Mouse (Mus musculus) ES-E14 (cell line): ENCODE measurements at regions not wholly inside any gene's neighbourhood (a gene's known extent, or its start where the extent isn't known, plus 50 kb on each side); places are given as distances from the start of the nearest gene placed in this dataset.

ENCODE experiments used
- DNase-seq: peaks from one replicate; pipeline ENCODE4 v3.0.0-alpha.2; 2013; ENCODE audit warnings: low read depth, low spot score
- H3K27ac ChIP-seq: 2 replicates; pipeline ENCODE4 v1.5.1; 2012; ENCODE audit warnings: low read depth, mild to moderate bottlenecking, low read length, moderate library complexity, mixed read lengths; ENCODE audit not compliant: poor library complexity, insufficient read depth, severe bottlenecking
- H3K36me3 ChIP-seq: 2 replicates; pipeline ENCODE4 v1.6.1; 2012; ENCODE audit warnings: mild to moderate bottlenecking, low read length, moderate library complexity, mixed read lengths; ENCODE audit not compliant: control insufficient read depth, poor library complexity, insufficient read depth, severe bottlenecking
- H3K4me1 ChIP-seq, 2 experiments: fragments of 150-350 bp in 1 of 2; sonication (generic) in 1 of 2; 2 replicates each; pipeline ENCODE4 v1.6.1; 2012; ENCODE audit warnings: low read length in 2 of 2, mild to moderate bottlenecking in 1 of 2, mixed read lengths in 1 of 2; ENCODE audit not compliant: control insufficient read depth in 2 of 2, insufficient read depth in 2 of 2, poor library complexity in 1 of 2
- H3K4me3 ChIP-seq, 2 experiments: fragments of 150-350 bp in 1 of 2; sonication (generic) in 1 of 2; 2 replicates each; pipeline ENCODE4 v1.5.1; 2012; ENCODE audit warnings: low read length in 2 of 2, low read depth in 1 of 2, mild to moderate bottlenecking in 1 of 2, mixed read lengths in 1 of 2; ENCODE audit not compliant: insufficient read depth in 1 of 2, poor library complexity in 1 of 2, severe bottlenecking in 1 of 2
- H3K9ac ChIP-seq: 2 replicates; pipeline ENCODE4 v1.6.1; 2012; ENCODE audit warnings: low read depth, mild to moderate bottlenecking, low read length, mixed read lengths; ENCODE audit not compliant: poor library complexity, insufficient read depth, severe bottlenecking
- H3K9me3 ChIP-seq: fragments of 150-350 bp; sonication (generic); 2 replicates; pipeline ENCODE4 v1.6.1; 2012; ENCODE audit warnings: low read depth, mild to moderate bottlenecking, low read length; ENCODE audit not compliant: control insufficient read depth, insufficient read depth
- CHD2 ChIP-seq: IDR thresholded peaks from 2 replicates; pipeline ENCODE4 v1.6.1; 2014; ENCODE audit warnings: mild to moderate bottlenecking, low read depth, low read length, inconsistent platforms
- HCFC1 ChIP-seq: IDR thresholded peaks from 2 replicates; pipeline ENCODE4 v1.6.1; 2012; ENCODE audit warnings: low read length, inconsistent platforms, borderline replicate concordance; ENCODE audit not compliant: insufficient read depth
- MAFK ChIP-seq: IDR thresholded peaks from 2 replicates; pipeline ENCODE4 v1.6.1; 2014; ENCODE audit warnings: mild to moderate bottlenecking, low read depth, low read length, inconsistent platforms; ENCODE audit not compliant: insufficient read depth
- ZC3H11A ChIP-seq: IDR thresholded peaks from 2 replicates; pipeline ENCODE4 v1.6.1; 2012; ENCODE audit warnings: low read depth, mild to moderate bottlenecking, inconsistent platforms, low read length, borderline replicate concordance
- ZNF384 ChIP-seq: IDR thresholded peaks from 2 replicates; pipeline ENCODE4 v1.6.1; 2012; ENCODE audit warnings: low read depth, low read length, inconsistent platforms
- in situ Hi-C, 2 experiments: fragments of 600-800 bp; cut with MboI; formaldehyde crosslinking; loops; one replicate each; pipeline ENCODE4 v1.15.1; 2025; ENCODE audit warnings: low sequenced_read_pairs in 2 of 2, inconsistent platforms in 1 of 2; ENCODE audit not compliant: unreplicated experiment in 2 of 2

GRCm38 (mm10) chr6:126371971-126372370, 163.2 kb downstream of the Kcna5 start:
- H3K36me3 ChIP-seq = no peaks in the 10 kb centered on the region
- no peak overlapping the region for H3K9ac ChIP-seq
- peak; percentile 34 for DNase-seq
- peak; percentile 77 for TF ChIP-seq ZC3H11A
- no peak for TF ChIP-seq ZNF384
- in situ Hi-C loops = no loop called here
- no peaks in the 10 kb centered on the region for H3K9me3 ChIP-seq
- H3K4me3 ChIP-seq = no peak overlapping the region
- no peak overlapping the region for H3K27ac ChIP-seq
- H3K4me1 ChIP-seq = no peaks in the 10 kb centered on the region

GRCm38 (mm10) chr6:126371489-126371888, 163.7 kb downstream of the Kcna5 start:
- H3K9me3 ChIP-seq = no peaks in the 10 kb centered on the region
- H3K4me1 ChIP-seq = no peaks in the 10 kb centered on the region
- no peaks in the 10 kb centered on the region for H3K36me3 ChIP-seq
- no peak overlapping the region for H3K9ac ChIP-seq
- in situ Hi-C loops = no loop called here
- H3K4me3 ChIP-seq = no peak overlapping the region
- DNase-seq = no peak
- H3K27ac ChIP-seq = no peak overlapping the region
- TF ChIP-seq MAFK (no peak), ZNF384 (no peak), HCFC1 (no peak), CHD2 (no peak), ZC3H11A (no peak)

- Histone ChIP-seq H3K27ac (no peak overlapping the region), H3K4me3 (no peak overlapping the region), H3K36me3 (no peaks in the 10 kb centered on the region), H3K4me1 (peaks cover 0 to 2% of the 10 kb centered on the region in 2 experiments; a peak in 1 of 4 replicates), H3K9ac (no peak overlapping the region), H3K9me3 (no peaks in the 10 kb centered on the region)
- DNase-seq = no peak
- in situ Hi-C loops = no loop called here
- TF ChIP-seq HCFC1 = no peak
- no peak for TF ChIP-seq MAFK
- no peak for TF ChIP-seq ZNF384
- no peak for TF ChIP-seq CHD2
- no peak for TF ChIP-seq ZC3H11A
Observed at GRCm38 (mm10) chr6:126365495-126365894, 169.7 kb downstream of the Kcna5 start.

GRCm38 (mm10) chr6:126362331-126362730, 172.9 kb downstream of the Kcna5 start:
- Histone ChIP-seq H3K9ac (no peak overlapping the region), H3K9me3 (no peaks in the 10 kb centered on the region), H3K4me1 (peaks cover 0 to 2% of the 10 kb centered on the region in 2 experiments; a peak in 1 of 4 replicates), H3K4me3 (no peak overlapping the region), H3K27ac (no peak overlapping the region), H3K36me3 (no peaks in the 10 kb centered on the region)
- in situ Hi-C loops = no loop called here
- TF ChIP-seq CHD2 (no peak), MAFK (no peak), ZNF384 (no peak), ZC3H11A (no peak), HCFC1 (no peak)
- DNase-seq = no peak

- H3K9me3 ChIP-seq = no peaks in the 10 kb centered on the region
- DNase-seq = no peak
- no peak overlapping the region for H3K9ac ChIP-seq
- H3K4me3 ChIP-seq = no peak overlapping the region
- in situ Hi-C loops = no loop called here
- H3K4me1 ChIP-seq = no peaks in the 10 kb centered on the region
- TF ChIP-seq CHD2 (no peak), ZC3H11A (no peak), HCFC1 (no peak), ZNF384 (no peak), MAFK (no peak)
- H3K36me3 ChIP-seq = no peaks in the 10 kb centered on the region
- no peak overlapping the region for H3K27ac ChIP-seq
Observed at GRCm38 (mm10) chr6:126353346-126353745, 181.9 kb downstream of the Kcna5 start.
